Mouse (Mus musculus): ENCODE measurements around the gene Ccdc189.
"Not testable (repeated sequence)": the region's sequence is repeated elsewhere in the genome, so short reads cannot be mapped to it uniquely, and the experiment has no call there.

Ccdc189 gene

GRCm38 (mm10) chr7:127588011-127588871 is at the start of gene Ccdc189, which contains the start of gene Rnf40:
Ccdc189 (minus strand) TSS chr7:127588595.
Rnf40 (plus strand) TSS chr7:127588767.
- peak; percentile 97 for DNase-seq (ENCODE audit: low spot score)

GRCm38 (mm10) chr7:127636963-127637362 is 48.6 kb upstream of the Ccdc189 start:
- no peak for DNase-seq (ENCODE audit: low spot score)

- DNase-seq (ENCODE audit: low spot score), result no peak
Observed at GRCm38 (mm10) chr7:127631416-127631815, 43.0 kb upstream of the Ccdc189 start.

GRCm38 (mm10) chr7:127628646-127629045 is 40.3 kb upstream of the Ccdc189 start:
- no peak for DNase-seq (ENCODE audit: low spot score)

- no peak for DNase-seq (ENCODE audit: low spot score)
Observed at GRCm38 (mm10) chr7:127626471-127626870, 38.1 kb upstream of the Ccdc189 start.

GRCm38 (mm10) chr7:127626039-127626438 is 37.6 kb upstream of the Ccdc189 start:
- no peak for DNase-seq (ENCODE audit: low spot score)

GRCm38 (mm10) chr7:127618402-127618801 is 30.0 kb upstream of the Ccdc189 start:
- not testable (repeated sequence) for DNase-seq (ENCODE audit: low spot score)

- DNase-seq (ENCODE audit: low spot score), result no peak
Observed at GRCm38 (mm10) chr7:127617962-127618361, 29.6 kb upstream of the Ccdc189 start.

- DNase-seq (ENCODE audit: low spot score), result no peak
Observed at GRCm38 (mm10) chr7:127616881-127617280, 28.5 kb upstream of the Ccdc189 start.

- DNase-seq (ENCODE audit: low spot score), result no peak
Observed at GRCm38 (mm10) chr7:127616336-127616735, 27.9 kb upstream of the Ccdc189 start.

GRCm38 (mm10) chr7:127614891-127615843 is 26.8 kb upstream of the Ccdc189 start, which contains the start of gene Zfp629:
Zfp629 (minus strand) TSS chr7:127615797.
- peak; percentile 61 for DNase-seq (ENCODE audit: low spot score)

- peak; percentile 26 for DNase-seq (ENCODE audit: low spot score)
Observed at GRCm38 (mm10) chr7:127614511-127614890, 26.1 kb upstream of the Ccdc189 start.

- no peak for DNase-seq (ENCODE audit: low spot score)
Observed at GRCm38 (mm10) chr7:127614091-127614490, 25.7 kb upstream of the Ccdc189 start.

- DNase-seq (ENCODE audit: low spot score), result no peak
Observed at GRCm38 (mm10) chr7:127613501-127613900, 25.1 kb upstream of the Ccdc189 start.

- no peak for DNase-seq (ENCODE audit: low spot score)
Observed at GRCm38 (mm10) chr7:127611561-127611960, 23.2 kb upstream of the Ccdc189 start.

GRCm38 (mm10) chr7:127611011-127611410 is 22.6 kb upstream of the Ccdc189 start:
- no peak for DNase-seq (ENCODE audit: low spot score)

GRCm38 (mm10) chr7:127607150-127607549 is 18.8 kb upstream of the Ccdc189 start:
- no peak for DNase-seq (ENCODE audit: low spot score)

GRCm38 (mm10) chr7:127604256-127604655 is 15.9 kb upstream of the Ccdc189 start:
- DNase-seq (ENCODE audit: low spot score), result no peak

- no peak for DNase-seq (ENCODE audit: low spot score)
Observed at GRCm38 (mm10) chr7:127602903-127603302, 14.5 kb upstream of the Ccdc189 start.

- DNase-seq (ENCODE audit: low spot score), result no peak
Observed at GRCm38 (mm10) chr7:127601735-127602134, 13.3 kb upstream of the Ccdc189 start.

- DNase-seq (ENCODE audit: low spot score), result no peak
Observed at GRCm38 (mm10) chr7:127600612-127601011, 12.2 kb upstream of the Ccdc189 start.

- no peak for DNase-seq (ENCODE audit: low spot score)
Observed at GRCm38 (mm10) chr7:127596747-127597146, 8.4 kb upstream of the Ccdc189 start.
